Mouse (Mus musculus): ENCODE measurements around the gene Mlkl.
"Not testable (repeated sequence)": the region's sequence is repeated elsewhere in the genome, so short reads cannot be mapped to it uniquely, and the experiment has no call there.

Mlkl gene

DNA sequence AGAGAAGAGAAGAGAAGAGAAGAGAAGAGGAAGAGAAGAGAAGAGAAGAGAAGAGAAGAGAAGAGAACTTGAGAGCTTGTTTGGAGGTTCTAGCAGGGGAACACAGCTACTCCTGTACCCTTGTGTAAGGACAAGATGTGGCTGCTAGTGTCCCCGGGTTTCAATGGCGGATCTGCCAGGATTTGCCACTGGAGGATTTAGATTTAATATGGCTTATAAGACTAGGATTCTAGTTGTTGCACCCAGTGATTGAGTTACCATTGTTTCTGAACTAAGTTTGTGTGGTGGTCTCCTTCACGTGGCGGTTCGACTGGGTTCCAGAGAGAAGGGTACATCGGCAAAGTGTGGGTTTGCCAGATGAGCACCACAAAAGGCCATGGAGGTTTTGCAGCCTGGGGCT lies 24.0 kb downstream of the Mlkl start:
- not testable (repeated sequence) for DNase-seq (ENCODE audit: low read depth, low spot score)

DNA sequence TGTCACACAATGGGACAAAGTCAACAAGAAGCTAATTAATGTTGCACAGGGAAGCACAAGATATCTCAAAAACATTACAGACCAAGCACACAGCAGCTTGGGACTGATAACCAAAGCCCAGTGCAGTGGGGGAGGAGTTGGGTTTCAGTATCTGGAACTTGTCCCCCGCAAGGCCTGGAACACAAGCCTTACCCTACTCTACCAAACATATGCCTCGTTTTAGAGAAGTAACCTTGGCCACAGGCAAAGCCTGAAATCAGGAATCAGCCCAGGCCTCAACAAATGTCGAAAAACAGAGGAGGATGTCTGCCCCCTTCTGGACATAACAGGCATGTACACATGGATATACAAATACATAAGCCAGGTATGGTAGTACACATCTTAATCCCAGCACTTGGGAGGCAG lies 25.2 kb downstream of the Mlkl start:
- DNase-seq (ENCODE audit: low read depth, low spot score), result no peak

DNA sequence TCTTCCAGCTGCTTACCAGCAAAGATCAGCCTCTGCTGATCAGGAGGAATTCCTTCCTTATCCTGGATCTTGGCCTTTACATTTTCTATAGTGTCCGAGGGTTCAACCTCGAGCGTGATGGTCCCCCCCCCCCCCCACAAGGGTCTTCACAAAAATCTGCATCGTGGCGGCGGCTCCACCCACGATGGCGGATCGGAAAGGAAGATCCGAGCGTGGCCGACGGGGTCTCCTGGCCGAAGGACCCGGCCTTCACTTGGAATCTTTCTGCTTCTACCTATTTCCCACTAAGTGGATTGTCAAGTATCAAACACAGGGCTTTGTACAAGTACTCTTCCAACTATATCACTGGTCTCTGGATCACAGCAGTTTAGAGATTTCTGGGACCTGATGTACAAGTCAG lies 28.0 kb downstream of the Mlkl start:
- not testable (repeated sequence) for DNase-seq (ENCODE audit: low read depth, low spot score)

DNA sequence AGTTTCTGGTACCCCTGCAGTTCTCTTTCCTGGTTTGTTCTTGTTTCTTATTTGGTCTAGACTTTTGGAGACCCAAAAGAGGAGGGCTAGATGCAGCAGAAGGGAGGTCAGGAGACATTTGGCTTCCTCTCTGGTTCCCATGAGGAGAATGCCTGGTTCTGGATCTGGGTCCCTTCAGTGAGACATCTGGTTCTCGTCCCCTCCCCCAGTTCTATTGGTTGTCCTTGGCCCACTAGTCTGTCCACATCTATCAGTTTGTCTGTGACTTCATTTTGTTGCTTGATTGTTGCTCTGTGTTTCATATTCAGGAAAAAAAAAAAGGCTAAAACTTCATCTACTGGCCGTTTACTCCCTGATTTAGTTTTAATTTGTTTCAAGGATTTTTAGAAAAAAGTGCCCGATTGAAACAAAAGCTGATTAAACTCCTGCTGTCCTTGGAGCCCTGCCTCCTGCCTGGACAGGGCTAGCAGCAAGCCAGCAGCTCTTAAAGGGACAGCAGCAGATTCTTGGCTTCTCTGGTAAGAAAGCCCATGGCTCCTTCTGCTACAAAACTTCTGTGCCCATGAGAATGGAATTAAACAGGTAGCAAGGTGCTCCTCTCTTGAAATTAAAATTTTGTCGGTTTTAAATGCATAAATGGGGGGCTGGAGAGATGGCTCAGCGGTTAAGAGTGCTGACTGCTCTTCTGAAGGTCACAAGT lies 32.8 kb downstream of the Mlkl start:
- DNase-seq (ENCODE audit: low read depth, low spot score), result no peak

DNA sequence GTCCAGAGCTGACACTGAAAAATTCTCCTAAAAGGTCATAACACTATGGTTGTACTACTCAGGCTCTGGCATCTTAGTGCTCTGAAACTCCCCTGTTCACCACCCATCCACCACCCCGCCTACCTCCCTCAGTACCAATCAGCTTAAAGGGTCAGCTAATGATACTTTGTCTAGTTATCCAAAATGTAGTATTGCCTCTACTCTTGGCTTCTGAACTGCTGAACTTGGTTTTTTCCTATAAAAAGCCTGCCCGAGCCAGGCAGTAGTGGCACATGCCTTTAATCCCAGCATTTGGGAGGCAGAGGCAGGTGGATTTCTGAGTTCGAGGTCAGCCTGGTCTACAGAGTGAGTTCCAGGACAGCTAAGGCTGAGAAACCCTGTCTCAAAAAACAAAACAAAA lies 33.6 kb downstream of the Mlkl start:
- no peak for DNase-seq (ENCODE audit: low read depth, low spot score)

DNA sequence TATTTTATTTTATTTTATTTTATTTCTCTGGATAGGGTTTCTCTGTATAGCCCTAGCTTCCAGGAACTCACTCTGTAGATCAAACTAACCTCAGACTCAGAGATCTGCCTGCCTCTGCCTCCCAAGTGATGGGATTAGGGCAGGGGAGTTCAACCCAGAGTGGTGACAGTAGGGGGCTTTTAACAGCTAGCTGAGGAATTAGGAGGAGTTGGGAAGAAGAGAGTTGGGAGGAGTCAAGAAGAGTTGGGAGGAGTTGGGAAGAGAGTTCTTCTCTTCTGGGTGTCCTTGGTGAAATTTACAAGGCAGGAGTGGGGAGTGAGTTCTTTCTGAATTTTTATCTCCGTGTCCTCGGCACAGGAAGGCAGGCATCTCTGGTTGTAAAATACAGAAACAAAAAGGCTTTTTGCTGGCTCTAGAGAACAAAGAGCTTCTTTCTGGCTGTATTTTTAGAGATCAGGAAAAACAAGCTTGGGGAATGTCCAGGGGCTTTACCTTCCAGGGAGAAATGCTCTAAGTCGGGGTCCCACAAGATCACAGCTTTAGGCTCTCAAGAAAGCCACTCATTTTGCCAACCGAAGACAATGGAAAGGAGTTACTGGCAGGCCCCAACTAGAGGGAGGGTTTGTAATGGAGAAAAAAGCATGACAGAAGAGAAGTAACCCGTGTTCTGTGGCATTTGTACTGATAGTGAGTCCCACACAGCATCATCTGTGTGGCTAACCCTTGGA lies 34.7 kb downstream of the Mlkl start:
- DNase-seq (ENCODE audit: low read depth, low spot score), result not testable (repeated sequence)

DNA sequence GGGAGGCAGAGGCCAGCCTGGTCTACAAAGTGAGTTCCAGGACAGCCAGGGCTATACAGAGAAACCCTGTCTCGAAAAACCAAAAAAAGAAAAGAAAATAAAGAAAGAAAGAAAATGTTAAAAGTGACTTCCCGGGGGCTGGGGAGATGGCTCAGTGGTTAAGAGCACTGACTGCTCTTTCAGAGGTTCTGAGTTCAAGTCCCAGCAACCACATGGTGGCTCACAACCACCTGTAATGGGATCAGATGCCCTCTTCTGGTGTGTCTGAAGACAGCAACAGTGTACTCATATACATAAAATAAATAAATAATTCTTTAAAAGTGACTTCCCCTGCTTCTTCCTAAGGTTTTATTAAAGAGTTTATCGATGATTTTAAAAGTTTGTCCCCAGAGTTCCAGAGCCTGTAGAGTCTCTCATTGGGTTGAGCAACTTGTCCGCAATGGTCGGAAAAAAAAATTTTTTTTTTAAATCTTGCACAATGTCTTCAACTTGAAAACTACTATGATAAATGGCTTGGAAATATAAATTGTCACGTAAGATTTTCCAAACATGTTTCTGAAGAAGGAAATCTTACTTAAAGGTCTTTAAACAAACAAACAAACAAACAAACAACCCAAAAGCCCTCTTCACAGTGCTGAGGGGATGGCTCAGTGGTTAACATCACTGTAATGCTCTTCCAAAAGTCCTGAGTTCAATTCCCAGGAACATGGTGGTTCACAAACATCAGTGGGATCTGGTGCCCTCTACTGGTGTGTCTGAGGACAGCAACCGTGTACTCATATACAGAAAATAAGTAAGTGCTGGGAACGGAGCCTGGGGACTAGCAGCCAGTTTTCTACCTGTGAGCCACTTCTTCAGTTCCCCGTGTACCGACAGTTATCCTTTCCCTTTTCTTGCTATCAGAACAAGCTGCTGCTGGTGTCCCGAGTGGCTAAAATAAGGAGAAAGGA lies 37.1 kb downstream of the Mlkl start:
- no peak for DNase-seq (ENCODE audit: low read depth, low spot score)

DNA sequence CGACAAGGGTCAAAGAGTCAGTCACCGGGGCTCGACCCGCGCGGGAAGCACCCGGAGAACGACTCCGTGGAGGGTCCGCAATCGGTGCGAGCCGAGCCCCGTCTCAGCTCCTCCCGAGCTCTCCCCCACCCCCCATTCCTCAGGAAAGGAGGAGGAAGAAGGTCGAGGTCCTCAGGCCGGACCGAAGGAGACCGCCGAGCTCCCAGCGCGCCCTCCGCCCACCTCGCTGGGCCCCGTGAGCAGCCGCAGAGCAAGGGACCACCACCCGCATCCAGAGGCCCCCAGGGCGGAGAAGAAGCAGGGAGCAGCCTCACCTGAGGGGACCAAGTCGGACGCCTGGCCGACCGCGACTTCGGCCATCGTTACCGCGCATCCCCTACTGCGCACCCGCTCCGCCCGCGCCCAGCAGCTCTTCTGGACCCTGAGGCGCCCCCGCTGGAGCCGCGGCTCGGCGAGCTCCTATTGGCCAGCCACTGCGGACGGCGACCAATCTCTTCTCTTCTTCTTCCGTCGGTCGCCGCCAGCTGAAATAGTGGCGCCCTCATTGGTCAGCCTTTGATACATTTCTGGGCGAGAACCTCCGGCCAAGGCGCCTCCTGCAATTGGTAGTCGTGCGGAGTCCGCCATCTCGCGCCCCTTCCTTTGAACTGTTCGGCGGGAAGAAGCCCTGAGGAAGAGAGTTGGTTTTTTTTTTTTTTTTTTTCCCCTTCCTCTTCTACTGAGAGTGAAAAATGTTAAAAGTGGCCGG lies 38.0 kb downstream of the Mlkl start, which contains the start of gene Rfwd3:
TSS of gene Rfwd3 (minus strand) at position 402 of the 748 bp plus-strand sequence.
- peak; percentile 97 for DNase-seq (ENCODE audit: low read depth, low spot score)

DNA sequence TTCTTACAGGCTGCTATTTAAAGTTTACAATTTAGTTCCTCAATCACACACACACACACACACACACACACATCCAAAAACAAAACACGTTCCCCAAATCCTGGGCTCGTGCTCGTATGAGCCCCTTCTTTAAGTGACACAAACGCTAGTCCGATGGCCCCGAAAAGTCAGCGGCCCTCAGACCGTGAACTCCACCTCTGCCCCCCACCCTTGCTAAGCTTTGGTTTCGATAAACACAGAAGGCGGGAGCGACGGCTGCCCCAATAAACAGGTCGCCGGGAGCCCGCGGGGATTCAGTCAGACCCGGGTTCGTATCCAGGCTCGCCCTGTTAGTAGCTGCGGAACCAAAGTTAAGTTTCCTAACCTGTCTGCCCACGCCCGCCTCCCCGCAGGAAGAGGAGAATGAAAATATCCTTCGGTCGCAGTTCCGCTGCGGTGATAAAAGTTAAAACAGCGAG lies 38.6 kb downstream of the Mlkl start:
- peak; percentile 9 for DNase-seq (ENCODE audit: low read depth, low spot score)

DNA sequence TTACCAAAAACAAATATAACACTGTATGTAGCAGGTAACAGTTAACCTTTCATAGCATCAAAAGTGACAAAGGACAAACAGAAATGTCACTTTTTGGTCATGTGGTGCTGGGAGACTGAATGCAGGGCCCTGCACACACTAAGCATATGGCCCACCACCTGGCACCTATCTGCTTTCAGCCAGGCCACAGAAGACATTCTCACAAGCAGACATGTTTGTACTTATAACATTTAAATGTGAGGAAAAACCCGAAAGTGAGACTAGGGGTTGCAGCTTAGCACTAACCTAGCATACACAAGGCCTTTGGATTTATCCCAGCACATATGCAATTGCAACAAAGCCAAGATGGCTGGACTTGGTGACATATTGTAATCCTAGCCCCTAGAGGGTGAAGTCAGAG lies 40.0 kb downstream of the Mlkl start:
- DNase-seq (ENCODE audit: low read depth, low spot score), result no peak

DNA sequence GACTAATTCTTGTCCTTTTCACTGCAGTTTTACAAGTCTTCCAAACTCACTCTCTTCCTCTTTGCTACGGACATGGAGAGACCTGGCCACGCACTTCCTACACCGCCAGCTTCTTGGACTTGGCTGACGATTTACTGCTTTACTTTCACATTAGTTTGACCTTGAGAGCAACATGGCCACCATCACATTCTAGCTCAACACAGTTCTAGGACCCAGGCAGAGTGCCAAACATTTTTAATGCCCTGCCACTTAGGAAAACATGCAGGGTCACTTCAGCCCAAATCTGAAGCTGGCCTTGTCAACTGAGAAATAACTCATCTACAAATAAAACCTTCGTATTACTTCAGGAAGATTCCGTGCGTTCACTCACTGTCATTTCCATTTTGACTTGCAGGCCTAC lies 46.2 kb downstream of the Mlkl start:
- no peak for DNase-seq (ENCODE audit: low read depth, low spot score)

DNA sequence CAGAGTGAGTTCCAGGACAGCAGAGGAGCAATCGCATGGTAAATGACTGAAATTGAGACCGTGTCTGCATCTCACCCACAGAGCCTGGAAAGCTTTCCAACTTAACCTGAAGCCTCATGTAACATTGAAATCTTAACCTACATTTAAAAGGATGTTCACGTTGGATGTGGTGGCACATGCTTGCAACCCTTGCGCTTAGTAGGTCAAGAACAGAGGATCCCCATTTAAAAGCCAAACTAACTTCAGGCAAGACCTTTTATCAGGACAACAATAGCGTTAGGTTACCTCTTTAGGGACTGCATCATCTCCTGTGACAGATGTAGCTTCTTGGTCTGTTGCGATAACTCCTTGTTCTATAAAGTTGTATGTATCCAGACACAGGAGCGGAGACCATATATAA lies 47.4 kb downstream of the Mlkl start:
- DNase-seq (ENCODE audit: low read depth, low spot score), result no peak

DNA sequence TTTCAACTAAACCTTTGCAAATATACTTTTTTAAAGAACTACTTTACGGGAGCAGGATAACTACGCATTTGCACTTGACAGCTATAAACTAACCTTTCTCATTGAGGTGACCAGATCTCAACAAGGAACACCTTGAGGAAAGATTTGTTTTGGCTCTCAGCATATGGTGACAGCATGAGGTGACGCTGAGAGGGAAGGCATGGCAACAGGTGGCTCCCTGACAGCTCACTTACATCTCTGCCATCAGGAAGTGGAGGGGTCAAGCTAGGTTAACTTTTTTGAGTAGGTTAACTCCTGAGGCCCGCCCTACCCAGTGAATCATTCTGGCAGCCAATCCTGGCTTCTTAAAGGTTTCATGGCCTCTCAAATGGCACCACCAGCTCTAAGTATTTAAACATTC lies 52.4 kb downstream of the Mlkl start:
- no peak for DNase-seq (ENCODE audit: low read depth, low spot score)

DNA sequence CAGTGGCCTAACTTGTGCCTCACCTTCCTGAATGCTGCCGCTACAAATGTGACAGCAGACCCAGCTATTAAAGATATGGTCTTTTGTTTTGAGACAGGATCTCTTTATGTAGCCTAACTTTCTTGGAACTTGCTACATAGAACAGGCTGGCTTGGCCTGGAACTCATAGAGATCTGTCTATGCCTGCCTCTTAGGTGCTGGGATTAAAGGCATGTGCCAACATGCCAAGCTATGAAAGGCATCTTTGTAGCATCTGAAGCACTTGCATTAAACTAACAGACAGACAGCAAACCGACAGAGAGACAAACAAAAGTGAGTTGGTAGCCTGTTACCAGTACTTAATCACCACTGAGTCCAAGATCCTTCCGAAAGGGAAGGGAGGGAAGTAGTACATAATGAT lies 55.9 kb downstream of the Mlkl start:
- DNase-seq (ENCODE audit: low read depth, low spot score), result no peak

DNA sequence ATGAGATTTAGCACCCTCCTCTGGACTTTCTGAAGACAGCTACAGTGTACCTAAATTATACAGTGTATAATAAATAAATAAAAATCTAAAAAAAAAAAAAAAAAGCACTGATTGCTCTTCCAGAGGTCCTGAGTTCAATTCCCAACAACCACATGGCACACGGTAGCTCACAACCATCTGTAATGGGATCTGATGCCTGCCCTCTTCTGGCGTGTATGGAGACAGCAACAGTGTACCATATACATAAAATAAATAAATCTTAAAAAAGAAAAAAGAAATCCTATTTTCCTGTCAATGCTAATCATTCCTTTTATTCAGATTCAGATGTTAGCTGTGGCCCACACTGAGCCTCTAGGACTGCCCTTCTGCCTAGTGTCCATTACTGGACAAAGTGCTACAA lies 69.7 kb downstream of the Mlkl start:
- no peak for DNase-seq (ENCODE audit: low read depth, low spot score)

DNA sequence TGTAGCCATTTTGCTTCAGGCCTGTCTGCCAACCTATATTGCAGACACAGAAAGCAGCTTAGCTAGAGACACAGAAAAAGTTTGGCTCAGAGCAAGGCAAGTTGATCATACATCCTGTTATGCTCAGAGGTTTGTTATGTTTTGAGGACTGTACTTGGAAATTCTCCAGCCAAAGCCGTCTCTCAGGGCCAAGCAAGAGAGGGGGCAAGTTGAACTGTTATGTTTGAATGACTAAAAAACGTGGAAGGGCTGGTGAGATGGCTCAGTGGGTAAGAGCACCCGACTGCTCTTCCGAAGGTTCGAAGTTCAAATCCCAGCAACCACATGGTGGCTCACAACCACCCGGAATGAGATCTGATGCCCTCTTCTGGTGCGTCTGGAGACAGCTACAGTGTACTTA lies 71.8 kb downstream of the Mlkl start:
- not testable (repeated sequence) for DNase-seq (ENCODE audit: low read depth, low spot score)

DNA sequence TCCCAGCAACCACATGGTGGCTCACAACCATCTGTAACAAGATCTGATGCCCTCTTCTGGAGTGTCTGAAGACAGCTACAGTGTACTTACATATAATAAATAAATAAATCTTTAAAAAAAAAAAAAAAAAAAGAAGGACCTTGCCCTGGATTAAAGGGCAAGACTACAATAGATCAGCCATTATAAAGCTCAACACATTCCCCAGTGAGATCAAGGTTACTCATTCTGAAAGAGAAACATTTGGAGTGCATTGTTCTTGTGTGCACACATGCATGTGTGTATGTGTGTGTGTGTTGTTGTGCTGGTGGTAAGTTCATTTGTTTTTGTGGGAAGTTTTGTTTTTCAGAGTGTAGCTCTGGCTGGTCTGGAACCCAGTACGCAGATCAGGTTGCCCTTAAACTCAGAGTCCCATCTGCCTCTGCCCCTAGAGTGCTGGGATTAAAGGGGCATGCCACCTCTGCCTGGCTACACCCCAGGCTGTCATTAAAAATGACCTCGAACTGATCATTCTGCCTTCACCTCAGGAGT lies 73.2 kb downstream of the Mlkl start:
- no peak for DNase-seq (ENCODE audit: low read depth, low spot score)

DNA sequence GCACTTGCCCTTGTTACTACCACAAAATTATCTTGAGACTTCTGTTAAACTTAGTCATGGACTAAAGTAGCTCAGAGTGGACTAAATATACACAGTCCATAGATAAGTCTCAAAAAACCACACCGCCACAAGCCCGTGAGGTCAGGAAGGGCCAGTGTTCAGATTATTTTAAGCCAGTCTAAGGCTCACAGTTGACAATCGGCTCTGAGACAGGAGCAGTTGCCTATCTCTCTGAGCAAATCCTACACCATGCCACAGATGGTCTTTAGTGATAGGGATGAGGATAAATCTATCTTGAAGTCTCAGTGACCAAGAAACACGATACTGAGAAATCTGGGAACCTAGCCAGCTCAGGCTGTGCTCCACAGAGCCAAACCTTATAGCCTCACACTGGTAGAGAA lies 76.0 kb downstream of the Mlkl start:
- no peak for DNase-seq (ENCODE audit: low read depth, low spot score)
